9 mouse cellular contexts compared by ENCODE assay signal in the genomic region with DNA sequence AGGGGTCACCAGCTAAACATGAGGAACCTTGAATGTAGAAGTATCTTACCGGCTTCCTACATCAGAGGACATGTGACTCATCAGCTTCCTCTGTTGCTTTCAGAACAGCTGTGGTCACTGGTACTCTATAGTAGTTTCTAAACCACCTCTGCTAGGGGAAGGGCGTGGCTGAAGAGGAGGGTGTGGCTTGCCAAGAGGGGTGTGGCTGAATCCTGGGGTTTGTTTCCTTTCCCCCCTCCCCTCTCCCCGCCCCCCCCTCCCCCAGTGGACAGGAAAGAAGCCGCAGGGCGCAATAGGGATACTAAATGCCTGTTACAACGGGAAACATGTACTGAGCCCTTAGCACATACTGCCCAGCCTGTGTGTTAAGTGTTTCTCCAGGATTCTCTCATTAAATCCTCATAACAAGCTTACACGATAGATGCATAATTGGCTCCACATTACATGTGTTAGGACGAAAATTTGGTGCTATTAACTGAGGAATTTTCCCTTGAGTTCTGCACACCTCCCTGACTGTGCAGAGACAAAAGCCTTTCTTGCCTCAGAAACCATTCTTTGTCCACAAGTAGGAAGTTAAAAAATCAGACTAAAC.
DNase-seq lines count a peak whose midpoint lies in the region; ATAC-seq and TF ChIP-seq lines count a peak whose summit lies in the region.
"Had no signal": no experiment of that assay in that cellular context is flagged by ENCODE, and none has a peak within 500 bp of the region (broad histone marks: within the 10 kb centered on the region; RNA-seq: fewer than 3 reads in every experiment).

No protein-coding gene starts in this region.

- H3K36me3 ChIP-seq in forebrain, embryonic 10.5 days (replicated peaks) = no peaks in the 10 kb centered on the region
- no peaks in the 10 kb centered on the region for H3K36me3 ChIP-seq in hindbrain, embryonic 15.5 days
- H3K36me3 ChIP-seq in lung, embryonic 14.5 days (ENCODE audit: insufficient read depth) = no peaks in the 10 kb centered on the region
- H3K36me3 ChIP-seq: G1E had no signal

- TF ChIP-seq CTCF in lung, embryonic 14.5 days (IDR thresholded peaks at IDR 0.05; ENCODE audit: low read depth) = no peak

- H3K4me2 ChIP-seq in hindbrain, embryonic 15.5 days = no peak overlapping the region
- peak overlapping the region; percentile 31; the same call in 1 of the 2 replicates for H3K4me2 ChIP-seq in lung, embryonic 14.5 days

- ATAC-seq in hindbrain, embryonic 15.5 days (ENCODE audit: low FRiP score, low read depth) = peak; percentile 21; the same call in 1 of the 2 replicates
- peak; percentile 78 for ATAC-seq in lung, embryonic 14.5 days (ENCODE audit: insufficient read depth)
- peak; percentile 94 for ATAC-seq in neutrophil, adult 5-6 weeks (ENCODE audit: extremely low read depth, insufficient number of reproducible peaks, low FRiP score, poor library complexity, severe bottlenecking)

- 10% methylated on average over 8 of the region's 8 CpGs for WGBS in forebrain, embryonic 10.5 days
- 10% methylated on average over 7 of the region's 8 CpGs for WGBS in hindbrain, embryonic 15.5 days
- WGBS in lung, embryonic 14.5 days = 7% methylated on average over 8 of the region's 8 CpGs

- H3K27ac ChIP-seq in forebrain, embryonic 10.5 days = peak overlapping the region; percentile 27
- no peak overlapping the region for H3K27ac ChIP-seq in hindbrain, embryonic 15.5 days (replicated peaks)
- H3K27ac ChIP-seq in lung, embryonic 14.5 days (ENCODE audit: low read depth) = no peak overlapping the region

- H3K9me3 ChIP-seq in forebrain, embryonic 10.5 days = no peaks in the 10 kb centered on the region
- H3K9me3 ChIP-seq in hindbrain, embryonic 15.5 days = no peaks in the 10 kb centered on the region
- H3K9me3 ChIP-seq in lung, embryonic 14.5 days (ENCODE audit: low read depth, low read length) = no peaks in the 10 kb centered on the region
- H3K9me3 ChIP-seq: G1E had no signal

- H3K4me1 ChIP-seq in forebrain, embryonic 10.5 days = peaks cover 13% of the 10 kb centered on the region
- H3K4me1 ChIP-seq in hindbrain, embryonic 15.5 days (replicated peaks) = peaks cover 17% of the 10 kb centered on the region
- H3K4me1 ChIP-seq in lung, embryonic 14.5 days (ENCODE audit: insufficient read depth) = no peaks in the 10 kb centered on the region; the same call in 1 of the 2 replicates

- no peak overlapping the region for H3K4me3 ChIP-seq in forebrain, embryonic 10.5 days
- H3K4me3 ChIP-seq in hindbrain, embryonic 15.5 days = no peak overlapping the region
- H3K4me3 ChIP-seq in lung, embryonic 14.5 days (ENCODE audit: low read depth, low read length) = no peak overlapping the region

- peak; percentile 23 for DNase-seq in adrenal gland, postnatal 14 days
- DNase-seq in adrenal gland, adult 8-10 months = no peak
- DNase-seq in forebrain, embryonic 10.5 days (ENCODE audit: extremely low spot score, low spot score) = peak; percentile 42
- peak; percentile 62 for DNase-seq in lung, embryonic 14.5 days
- no peak for DNase-seq in adipocyte (ENCODE audit: low spot score)
- DNase-seq in adrenal gland, postnatal 4 days (ENCODE audit: low spot score in 2 of 2) = no peak

- H3K9ac ChIP-seq in hindbrain, embryonic 15.5 days = no peak overlapping the region
- H3K9ac ChIP-seq in lung, embryonic 14.5 days = no peak overlapping the region

- no peaks in the 10 kb centered on the region for H3K27me3 ChIP-seq in forebrain, embryonic 10.5 days (ENCODE audit: poor library complexity, severe bottlenecking)
- H3K27me3 ChIP-seq in hindbrain, embryonic 15.5 days = no peaks in the 10 kb centered on the region
- H3K27me3 ChIP-seq in lung, embryonic 14.5 days (ENCODE audit: insufficient read depth, low read length) = no peaks in the 10 kb centered on the region

Comparison
In these comparisons a context has a peak if more than half of its experiments do, and no peak if none do; other contexts are left out.
1. DNase-seq: peak in adrenal gland, postnatal 14 days (single experiment), forebrain, embryonic 10.5 days (single experiment) and lung, embryonic 14.5 days (single experiment); none in adrenal gland, adult 8-10 months (single experiment), adipocyte (single experiment) and adrenal gland, postnatal 4 days (0 of 2).
2. ATAC-seq: peak in every context shown above with its lines; median percentile 94 in neutrophil, adult 5-6 weeks; 78 in lung, embryonic 14.5 days; 21 in hindbrain, embryonic 15.5 days.